In genomic region chr1:135854591-135855343, GRCm38 (mm10) we compare ENCODE assay signal across 24 mouse cellular contexts. TPM values are rescaled to one million over a fixed set of nuclear protein-coding genes. Genes with fewer than 3 reads are reported as not detected.
"Had no signal": no experiment of that assay in that cellular context is flagged by ENCODE, and none has a peak within 500 bp of the region (broad histone marks: within the 10 kb centered on the region; RNA-seq: fewer than 3 reads in every experiment).

No protein-coding gene starts in this region.

- H3K4me2 ChIP-seq: limb, embryonic 13.5 days; liver, embryonic 12.5 days; liver, embryonic 15.5 days; midbrain, embryonic 11.5 days; neural tube, embryonic 12.5 days; neural tube, embryonic 15.5 days had no signal

- H3K9ac ChIP-seq: limb, embryonic 13.5 days; liver, embryonic 12.5 days; liver, embryonic 15.5 days; neural tube, embryonic 12.5 days; neural tube, embryonic 15.5 days had no signal

- H3K27ac ChIP-seq: layer of hippocampus, adult 2 months; limb, embryonic 10.5 days; limb, embryonic 13.5 days; liver, embryonic 12.5 days; liver, embryonic 15.5 days; neural tube, embryonic 12.5 days; neural tube, embryonic 15.5 days; stomach, postnatal 0 days had no signal

- DNase-seq: kidney, postnatal 14 days; layer of hippocampus, adult 9-11 months; liver; lung, adult 2 months; lung, postnatal 14 days; lung, postnatal 4 days; midbrain, embryonic 14.5 days; right cerebral cortex, adult 18-20 months; right cerebral cortex, postnatal 14 days; right cerebral cortex, postnatal 4 days; thymus, adult 2 months; thymus, postnatal 14 days; thymus, postnatal 4 days had no signal

- ATAC-seq: liver, embryonic 12.5 days had no signal

- H3K4me3 ChIP-seq: layer of hippocampus, adult 2 months; limb, embryonic 10.5 days; limb, embryonic 13.5 days; liver, embryonic 12.5 days; liver, embryonic 15.5 days; neural tube, embryonic 12.5 days; neural tube, embryonic 15.5 days had no signal

- H3K36me3 ChIP-seq: limb, embryonic 10.5 days; limb, embryonic 13.5 days; liver, embryonic 12.5 days; liver, embryonic 15.5 days; neural tube, embryonic 12.5 days; neural tube, embryonic 15.5 days had no signal

- H3K27me3 ChIP-seq: limb, embryonic 13.5 days; liver, embryonic 12.5 days; liver, embryonic 15.5 days; neural tube, embryonic 12.5 days; neural tube, embryonic 15.5 days had no signal

- H3K9me3 ChIP-seq: limb, embryonic 10.5 days; limb, embryonic 13.5 days; liver, embryonic 12.5 days; liver, embryonic 15.5 days; neural tube, embryonic 12.5 days; neural tube, embryonic 15.5 days had no signal

RNA-seq across cellular contexts. Expression of gene Tnnt2, which starts 18.6 kb away (rescaled TPM):
- total RNA-seq: megakaryocyte progenitor cell, adult 5-6 weeks; megakaryocyte-erythroid progenitor cell, adult 5-6 weeks had no signal

RNA-seq across cellular contexts. Expression of gene Lad1, which starts 36.4 kb away (rescaled TPM):
- total RNA-seq: megakaryocyte progenitor cell, adult 5-6 weeks; megakaryocyte-erythroid progenitor cell, adult 5-6 weeks had no signal
